ENCODE assay signal across 16 mouse cellular contexts in the genomic region with DNA sequence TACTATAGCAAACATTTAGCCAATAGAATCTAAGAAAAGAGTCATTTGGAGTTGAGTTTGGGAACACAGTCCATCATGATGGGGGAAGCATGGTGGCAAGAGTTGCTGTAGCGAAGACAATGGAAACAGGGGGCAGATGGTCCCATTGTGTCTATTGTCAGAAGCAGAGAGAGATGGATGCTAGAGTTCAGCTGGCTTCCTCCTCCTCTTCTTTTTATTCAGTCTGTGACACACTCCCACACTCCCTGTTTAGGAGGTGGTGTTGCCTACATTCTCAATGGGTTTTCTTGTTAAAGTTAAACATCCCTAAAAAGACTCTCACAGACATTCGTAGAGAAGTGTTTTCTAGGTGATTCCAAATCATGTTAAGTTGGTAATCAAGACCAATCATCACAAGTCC.
"Had no signal": no experiment of that assay in that cellular context is flagged by ENCODE, and none has a peak within 500 bp of the region (broad histone marks: within the 10 kb centered on the region; RNA-seq: fewer than 3 reads in every experiment).

No protein-coding gene starts in this region.

- H3K27ac ChIP-seq: neural tube, embryonic 13.5 days; neural tube, embryonic 15.5 days; stomach, embryonic 15.5 days; stomach, postnatal 0 days had no signal

- DNase-seq: retina, postnatal 1 day; right cerebral cortex, adult 18-20 months; right cerebral cortex, postnatal 14 days; right cerebral cortex, postnatal 25 days; right cerebral cortex, postnatal 4 days; spleen, adult 18-20 months; thymus, adult 18-20 months; thymus, adult 2 months; thymus, postnatal 14 days; thymus, postnatal 25 days; thymus, postnatal 36 days; thymus, postnatal 4 days had no signal

- H3K4me3 ChIP-seq: neural tube, embryonic 13.5 days; neural tube, embryonic 15.5 days; stomach, embryonic 15.5 days had no signal
